Mouse (Mus musculus): ENCODE data around the gene Ccna2.

DNA sequence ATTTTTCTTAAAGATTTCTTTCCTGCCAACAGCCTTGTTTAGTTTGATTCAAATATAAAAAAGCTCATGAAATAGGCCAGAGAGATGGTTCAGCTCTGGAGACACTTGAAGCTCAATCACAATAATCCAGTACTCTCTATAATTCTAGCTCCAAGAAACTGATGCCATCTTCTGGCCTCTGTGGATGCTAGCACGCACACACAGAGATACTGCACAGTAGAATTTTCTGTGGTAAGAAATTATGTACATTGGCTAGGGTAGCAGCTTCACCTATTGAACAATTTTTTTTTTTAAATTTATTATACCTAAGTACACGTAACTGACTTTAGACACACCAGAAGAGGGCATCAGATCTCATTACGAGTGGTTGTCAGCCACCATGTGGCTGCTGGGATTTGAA, 8.3 kb downstream of the Ccna2 start:
- TF ChIP-seq CTCF (IDR thresholded peaks at IDR 0.05; ENCODE audit: control insufficient read depth, insufficient read depth, insufficient replicate concordance, low read depth, low read length) (no peak), POLR2A (IDR thresholded peaks at IDR 0.05; ENCODE audit: control insufficient read depth, low read depth, low read length) (no peak)
